Mouse (Mus musculus) neural tube, embryonic 11.5 days (tissue): Measurements from ENCODE around the gene Atg4b. TPM values are rescaled to one million over a fixed set of nuclear protein-coding genes. Genes with fewer than 3 reads are reported as not detected.

ENCODE experiments used
- ATAC-seq: fragments of 200-750 bp; cut with Nextera tagmentation; 2 replicates; pipeline ENCODE4 v1.8.0; 2017; ENCODE audit warnings: moderate number of reproducible peaks, mild to moderate bottlenecking, moderate TSS enrichment, moderate library complexity; ENCODE audit not compliant: insufficient read depth, low FRiP score, low TSS enrichment
- DNase-seq: peaks from one replicate; pipeline ENCODE4 v3.0.0-alpha.2; 2015; ENCODE audit warnings: low spot score
- H3K27ac ChIP-seq: fragments of 300-500 bp; sonication (generic); 2 replicates; pipeline ENCODE4 v1.5.1; 2014; ENCODE audit warnings: low read depth, mild to moderate bottlenecking, low read length
- H3K27me3 ChIP-seq: fragments of 300-500 bp; sonication (generic); 2 replicates; pipeline ENCODE4 v1.6.1; 2014; ENCODE audit warnings: mild to moderate bottlenecking, low read length, mixed read lengths; ENCODE audit not compliant: control insufficient read depth, insufficient read depth
- H3K36me3 ChIP-seq: fragments of 300-500 bp; sonication (generic); 2 replicates; pipeline ENCODE4 v1.6.1; 2014; ENCODE audit warnings: mild to moderate bottlenecking, low read length, moderate library complexity, mixed read lengths; ENCODE audit not compliant: control insufficient read depth, insufficient read depth
- H3K4me1 ChIP-seq: fragments of 300-500 bp; sonication (generic); 2 replicates; pipeline ENCODE4 v1.6.1; 2014; ENCODE audit warnings: low read length, mixed read lengths; ENCODE audit not compliant: control insufficient read depth, insufficient read depth
- H3K4me2 ChIP-seq: fragments of 300-500 bp; sonication (generic); 2 replicates; pipeline ENCODE4 v1.6.1; 2014; ENCODE audit warnings: low read depth, mild to moderate bottlenecking, moderate library complexity
- H3K4me3 ChIP-seq: fragments of 300-500 bp; sonication (generic); 2 replicates; pipeline ENCODE4 v1.5.1; 2014; ENCODE audit warnings: low read depth, low read length
- H3K9ac ChIP-seq: fragments of 300-500 bp; sonication (generic); 2 replicates; pipeline ENCODE4 v1.6.1; 2014; ENCODE audit warnings: mild to moderate bottlenecking, low read length
- H3K9me3 ChIP-seq: fragments of 300-500 bp; sonication (generic); 2 replicates; pipeline ENCODE4 v1.6.1; 2016; ENCODE audit warnings: low read length; ENCODE audit not compliant: control insufficient read depth
- whole genome bisulfite sequencing: fragments of 180-500 bp; shearing (Covaris S2); extraction: QIAGEN DNeasy Blood & Tissue Kit; methylation state at CpG from one replicate; pipeline ENCODE4 v1.1.7; 2014; 5-methylcytosine and 5-hydroxymethylcytosine counted together
- polyA plus RNA-seq: library from polyadenylated mRNA; unstranded; fragments of >200 nt; fragmentation: Nextera tagmentation; extraction: Ambion mirVana; gene quantifications from 2 replicates; pipeline ENCODE4 v1.2.1, GENCODE M21; 2014

The Atg4b gene
- polyA plus RNA-seq, 1 experiment from 2014 or later: 99.4 TPM

DNA sequence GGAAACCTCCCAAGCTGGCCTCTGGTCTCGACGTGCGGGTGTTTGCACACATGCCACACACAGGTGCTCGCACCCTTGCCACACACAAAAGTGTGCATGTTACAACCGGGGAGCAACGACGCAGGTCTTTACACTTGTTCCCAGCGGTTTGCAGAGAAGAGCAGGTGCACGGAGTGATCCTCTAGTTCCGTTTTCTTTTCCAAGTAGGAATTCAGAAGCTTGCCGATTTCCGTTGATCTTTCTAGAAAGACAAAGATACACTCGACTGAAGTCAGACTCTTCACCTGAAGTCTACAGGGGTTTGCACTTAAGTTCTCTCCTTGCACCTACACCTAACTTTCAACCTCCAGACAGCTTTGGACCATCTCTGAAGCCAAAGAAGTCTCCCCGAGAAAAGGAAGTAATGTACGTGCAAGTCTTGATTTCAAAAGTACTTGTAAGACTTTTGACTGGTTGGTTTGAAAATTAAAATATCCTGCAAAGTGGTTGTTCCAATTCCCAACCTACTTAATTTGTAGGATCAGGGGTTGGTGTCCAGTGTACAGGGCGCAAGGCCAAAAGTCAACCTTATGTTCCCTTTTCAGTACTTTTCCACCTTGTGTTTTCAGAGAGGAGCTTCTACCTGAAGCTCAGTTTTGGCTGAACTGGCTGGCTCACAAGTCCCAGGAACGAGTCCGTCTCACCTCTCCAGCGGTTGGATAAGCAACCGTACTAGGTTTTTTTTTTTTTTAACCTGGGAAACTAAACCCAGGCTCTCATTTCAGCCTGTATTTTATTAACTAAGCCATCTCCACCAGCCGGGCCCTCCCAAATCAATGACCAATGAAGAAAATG, 49.6 kb downstream of the Atg4b start:
- H3K36me3 ChIP-seq: no peaks in the 10 kb centered on the region
- no peak overlapping the region for H3K27ac ChIP-seq
- 78% methylated on average over 21 of the region's 21 CpGs for WGBS
- peaks cover 15% of the 10 kb centered on the region for H3K4me1 ChIP-seq
- H3K4me3 ChIP-seq: peak overlapping the region; percentile 74
- no peaks in the 10 kb centered on the region for H3K27me3 ChIP-seq
- H3K9ac ChIP-seq: peak overlapping the region; percentile 83
- H3K4me2 ChIP-seq: peak overlapping the region; percentile 75
- no peaks in the 10 kb centered on the region for H3K9me3 ChIP-seq
- DNase-seq (no peak), ATAC-seq (no peak)

DNA sequence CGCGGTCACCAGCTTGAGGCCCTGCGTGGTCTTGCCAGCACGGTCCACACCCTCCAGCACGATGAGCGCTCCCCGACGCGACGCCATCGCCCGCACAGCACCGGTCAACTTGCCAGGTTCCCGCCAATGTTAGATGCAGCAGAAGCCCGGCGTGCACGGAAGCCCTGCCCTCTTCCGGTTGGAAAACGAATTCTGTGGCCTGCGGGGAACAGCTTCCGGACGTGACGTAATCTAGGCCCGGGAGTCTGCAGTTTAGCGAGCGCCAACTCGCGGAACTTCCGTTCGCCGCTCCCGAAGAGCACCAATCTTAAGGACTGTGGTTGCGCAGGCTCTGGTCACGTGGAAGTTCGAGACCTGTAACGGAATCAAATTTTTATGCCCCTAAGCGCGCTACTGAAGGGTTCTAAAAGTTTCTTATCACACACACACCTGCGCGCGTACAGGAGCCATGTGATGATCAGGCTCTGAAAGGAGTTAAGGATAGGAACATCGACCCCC, 50.5 kb downstream of the Atg4b start, which contains the start of gene Dtymk:
Gene Dtymk (minus strand): TSS at position 194 of the 498 bp plus-strand sequence.
- H3K9me3 ChIP-seq: no peaks in the 10 kb centered on the region
- peak within 1 kb of the TSS; percentile 41; the same call in 1 of the 2 replicates for H3K27ac ChIP-seq
- peaks cover 15% of the 10 kb centered on the region for H3K4me1 ChIP-seq
- WGBS: under 1% methylated on average over 42 of the region's 42 CpGs
- peak within 1 kb of the TSS; percentile 74 for H3K4me3 ChIP-seq
- ATAC-seq (peak; percentile 54), DNase-seq (peak; percentile 93)
- H3K36me3 ChIP-seq: no peaks in the 10 kb centered on the region
- H3K27me3 ChIP-seq: no peaks in the 10 kb centered on the region
- peak within 1 kb of the TSS; percentile 83 for H3K9ac ChIP-seq
- peak within 1 kb of the TSS; percentile 75 for H3K4me2 ChIP-seq

DNA sequence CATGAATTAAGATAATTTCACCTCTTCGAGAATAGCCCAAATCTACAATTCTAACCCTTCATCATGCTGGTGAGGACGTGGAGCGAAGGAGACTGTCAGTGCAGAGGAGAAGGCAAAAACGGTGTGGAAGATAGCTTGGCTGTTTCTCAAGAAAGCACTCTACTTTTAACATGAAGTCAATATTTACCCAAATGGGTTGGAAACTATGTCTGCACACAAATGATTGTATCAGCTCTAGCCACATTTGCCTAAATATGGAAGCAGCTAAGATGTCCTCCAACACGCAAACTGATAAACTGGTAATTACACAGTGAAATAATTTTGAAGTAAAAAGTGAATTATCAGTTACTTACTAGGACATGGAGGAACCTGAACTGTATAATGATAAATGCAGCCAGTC, 51.5 kb downstream of the Atg4b start:
- peak overlapping the region; percentile 83 for H3K4me2 ChIP-seq
- H3K4me1 ChIP-seq: peaks cover 15% of the 10 kb centered on the region
- no peak for DNase-seq
- H3K9me3 ChIP-seq: no peaks in the 10 kb centered on the region
- WGBS: 84% methylated on average over 5 of the region's 5 CpGs
- no peak overlapping the region for H3K27ac ChIP-seq
- ATAC-seq: no peak
- no peak overlapping the region for H3K9ac ChIP-seq
- H3K27me3 ChIP-seq: no peaks in the 10 kb centered on the region
- H3K4me3 ChIP-seq: no peak overlapping the region
- H3K36me3 ChIP-seq: peaks cover 1% of the 10 kb centered on the region; the same call in 1 of the 2 replicates

DNA sequence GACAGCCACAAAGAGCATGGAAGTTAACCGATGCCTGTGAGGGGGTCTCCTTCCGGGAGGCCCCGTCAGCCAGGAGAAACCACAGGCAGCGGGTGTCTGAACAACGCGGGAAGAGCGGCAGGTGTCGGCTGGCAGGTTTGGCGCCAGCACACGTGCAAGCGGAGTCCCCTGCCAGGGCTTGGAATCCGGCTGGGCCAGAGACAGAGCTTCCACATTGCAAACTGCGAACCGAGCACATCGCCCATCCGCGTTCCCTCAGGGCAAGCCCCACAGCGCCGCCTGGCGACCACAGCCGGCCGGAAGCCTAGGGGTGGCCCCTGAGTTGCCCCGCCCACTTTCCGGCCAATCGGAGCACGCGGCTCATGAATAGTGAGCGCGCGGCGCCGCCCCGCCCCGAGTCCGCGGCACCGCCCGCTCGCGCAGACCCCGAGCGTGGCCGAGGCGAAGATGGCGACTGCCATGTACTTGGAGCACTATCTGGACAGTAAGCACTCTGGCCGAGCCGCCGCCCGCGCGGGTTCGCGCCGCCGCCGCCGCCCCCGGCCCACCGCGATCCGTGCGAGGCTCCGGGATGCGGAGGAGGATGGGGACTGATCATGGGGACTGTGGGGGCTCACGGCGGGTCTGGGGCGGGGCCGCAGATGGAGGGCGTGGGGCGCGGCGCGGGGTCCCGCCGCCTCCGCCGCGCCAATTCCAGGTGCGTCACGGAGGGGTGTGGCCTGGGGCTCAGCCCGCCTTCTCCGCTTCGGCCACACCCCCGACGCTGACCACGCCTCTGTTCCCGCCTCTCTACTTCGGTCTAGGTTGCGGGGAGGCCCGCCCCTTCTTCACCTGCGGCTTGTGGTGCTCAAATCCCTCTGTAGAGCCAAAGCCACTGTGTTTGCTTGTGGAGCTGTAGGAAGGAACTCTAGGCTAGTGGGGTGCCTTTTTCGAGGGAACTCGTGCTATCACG, 52.5 kb downstream of the Atg4b start, which contains the start of gene Ing5:
Gene Ing5 (plus strand): TSS at position 410 of the 952 bp plus-strand sequence.
- peak within 1 kb of the TSS; percentile 89 for H3K27ac ChIP-seq
- under 1% methylated on average over 64 of the region's 94 CpGs for WGBS
- peaks cover 3% of the 10 kb centered on the region for H3K36me3 ChIP-seq
- H3K4me3 ChIP-seq: peak within 1 kb of the TSS; percentile 65
- ATAC-seq (peak; percentile 90), DNase-seq (peak; percentile 99)
- no peaks in the 10 kb centered on the region for H3K9me3 ChIP-seq
- no peaks in the 10 kb centered on the region for H3K27me3 ChIP-seq
- H3K4me1 ChIP-seq: peaks cover 15% of the 10 kb centered on the region
- peak within 1 kb of the TSS; percentile 83 for H3K4me2 ChIP-seq
- peak within 1 kb of the TSS; percentile 89 for H3K9ac ChIP-seq

DNA sequence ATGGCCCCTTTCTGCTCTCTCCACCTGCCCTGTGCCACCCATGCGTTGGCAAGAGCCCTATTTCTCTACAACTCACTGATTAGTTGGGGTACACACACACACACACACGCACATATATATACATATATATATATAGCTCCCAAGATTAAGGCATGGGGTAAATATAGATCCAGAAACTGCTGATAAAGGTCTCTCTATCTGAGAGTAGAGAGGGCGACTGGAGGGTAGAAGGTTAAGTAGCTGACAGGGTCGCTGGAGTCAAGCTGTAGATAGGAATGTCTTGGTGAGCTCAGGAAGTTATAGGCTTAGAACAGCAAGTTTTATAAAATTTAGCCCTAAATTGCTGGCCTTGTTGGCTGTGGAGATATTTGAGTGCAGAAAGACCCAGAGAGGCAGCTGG, 53.5 kb downstream of the Atg4b start:
- 76% methylated on average over 4 of the region's 4 CpGs for WGBS
- H3K27ac ChIP-seq: no peak overlapping the region
- no peak for ATAC-seq
- peak overlapping the region; percentile 83 for H3K4me2 ChIP-seq
- H3K27me3 ChIP-seq: no peaks in the 10 kb centered on the region
- DNase-seq: no peak
- peaks cover 15% of the 10 kb centered on the region for H3K4me1 ChIP-seq
- H3K36me3 ChIP-seq: peaks cover 4% of the 10 kb centered on the region
- peak overlapping the region; percentile 65 for H3K4me3 ChIP-seq
- no peak overlapping the region for H3K9ac ChIP-seq
- no peaks in the 10 kb centered on the region for H3K9me3 ChIP-seq

DNA sequence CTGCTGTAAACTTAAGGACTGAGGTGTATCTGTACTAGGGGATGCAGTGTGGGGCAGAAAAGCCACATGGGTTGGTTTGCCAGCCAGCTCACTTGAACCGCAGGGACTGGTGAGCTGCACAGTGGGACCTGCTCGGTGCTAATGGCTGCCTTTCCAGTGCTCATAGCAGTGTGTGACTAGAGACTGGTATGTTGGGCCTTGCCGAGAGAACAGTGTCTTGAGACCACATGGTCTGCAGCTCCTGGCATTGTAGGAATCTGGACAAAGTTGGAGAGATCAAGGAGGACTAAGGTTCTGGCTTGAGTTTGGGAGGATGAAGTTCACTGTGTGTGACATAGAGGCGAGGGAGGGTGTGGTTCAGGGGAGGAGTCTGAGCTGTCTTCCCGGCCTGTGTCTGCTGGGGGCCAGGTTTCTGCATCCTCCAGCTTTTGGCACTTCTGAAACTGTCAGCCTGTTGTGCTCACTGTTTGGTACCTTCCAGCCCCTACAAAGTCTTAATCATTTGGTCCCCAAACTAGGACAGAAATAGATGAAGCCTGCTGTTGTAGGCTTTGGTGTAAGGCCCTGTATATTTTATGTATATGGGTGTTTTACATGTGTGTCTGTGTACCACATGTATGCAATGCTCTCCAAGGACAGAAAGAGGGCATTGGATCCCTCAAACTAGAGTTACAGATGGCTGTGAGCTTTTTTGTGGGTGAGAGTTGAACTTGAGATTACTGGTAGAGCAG, 54.1 kb downstream of the Atg4b start:
- 83% methylated on average over 5 of the region's 5 CpGs for WGBS
- ATAC-seq: no peak
- no peak overlapping the region for H3K4me3 ChIP-seq
- H3K4me2 ChIP-seq: peak overlapping the region; percentile 83; the same call in 1 of the 2 replicates
- peaks cover 4% of the 10 kb centered on the region for H3K36me3 ChIP-seq
- no peaks in the 10 kb centered on the region for H3K9me3 ChIP-seq
- peaks cover 15% of the 10 kb centered on the region for H3K4me1 ChIP-seq
- no peak overlapping the region for H3K9ac ChIP-seq
- no peaks in the 10 kb centered on the region for H3K27me3 ChIP-seq
- no peak for DNase-seq
- no peak overlapping the region for H3K27ac ChIP-seq

DNA sequence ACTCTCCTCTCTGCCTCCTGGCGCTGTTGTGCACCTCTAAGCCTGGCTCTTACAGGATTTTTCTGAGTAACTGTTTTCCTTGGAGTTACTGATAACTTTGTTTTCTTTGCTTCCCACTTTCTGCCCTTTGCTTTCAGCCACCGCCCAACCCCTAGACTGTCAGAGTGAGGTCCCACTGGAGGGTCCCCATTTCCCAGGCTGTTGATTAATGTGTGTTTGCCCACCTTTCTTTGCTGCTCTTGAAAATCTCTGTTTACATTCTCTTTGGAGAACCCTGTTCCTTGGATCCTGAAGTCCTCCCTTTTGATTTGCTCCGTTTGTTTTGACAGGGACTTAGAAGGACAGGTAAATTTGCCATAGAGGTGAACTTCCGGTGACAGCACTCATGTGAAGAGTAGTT, 57.6 kb downstream of the Atg4b start:
- H3K27me3 ChIP-seq: no peaks in the 10 kb centered on the region
- no peak for ATAC-seq
- H3K27ac ChIP-seq: no peak overlapping the region
- no peak overlapping the region for H3K9ac ChIP-seq
- no peak overlapping the region for H3K4me2 ChIP-seq
- no peak overlapping the region for H3K4me3 ChIP-seq
- H3K36me3 ChIP-seq: peaks cover 18% of the 10 kb centered on the region
- DNase-seq: no peak
- peaks cover 4% of the 10 kb centered on the region for H3K4me1 ChIP-seq
- 98% methylated on average over 4 of the region's 4 CpGs for WGBS
- no peaks in the 10 kb centered on the region for H3K9me3 ChIP-seq

DNA sequence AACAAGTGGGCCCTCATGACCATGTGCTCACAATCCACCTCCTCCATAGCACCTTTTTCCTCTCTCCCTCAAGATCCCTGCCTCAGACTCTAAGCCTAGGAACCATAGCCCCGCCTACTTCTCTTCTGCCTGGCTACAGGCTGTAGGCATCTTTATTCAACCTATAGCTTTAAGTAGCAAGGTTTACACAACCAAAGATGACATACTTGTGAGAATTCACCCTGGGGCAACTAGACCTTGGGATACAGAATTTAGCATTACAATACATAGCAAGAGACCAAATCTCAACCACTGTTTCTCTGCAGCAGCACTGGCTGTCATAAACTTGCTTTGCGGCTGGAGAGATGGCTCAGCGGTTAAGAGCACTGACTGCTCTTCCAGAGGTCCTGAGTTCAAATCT, 58.7 kb downstream of the Atg4b start:
- H3K9me3 ChIP-seq: no peaks in the 10 kb centered on the region
- H3K27me3 ChIP-seq: no peaks in the 10 kb centered on the region
- H3K27ac ChIP-seq: no peak overlapping the region
- H3K4me1 ChIP-seq: no peaks in the 10 kb centered on the region
- no peak overlapping the region for H3K4me3 ChIP-seq
- H3K9ac ChIP-seq: no peak overlapping the region
- H3K4me2 ChIP-seq: no peak overlapping the region
- H3K36me3 ChIP-seq: peaks cover 24% of the 10 kb centered on the region
- WGBS: 95% methylated on average over 3 of the region's 3 CpGs
- ATAC-seq (no peak), DNase-seq (no peak)
